Mouse (Mus musculus): ENCODE results near the gene Actn4. TPM values are rescaled to one million over a fixed set of nuclear protein-coding genes. Genes with fewer than 3 reads are reported as not detected.

Gene Actn4
- 93.9 TPM for polyA plus RNA-seq (2014; fragmentation: Illumina TruSeq; extraction: RNeasy Lipid Tissue Mini Kit (QIAGEN cat#74804); ENCODE audit: insufficient read depth, low read depth, low replicate concordance)

GRCm38 (mm10) chr7:28961927-28962670, at the start of gene Actn4:
Gene Actn4 (minus strand): TSS chr7:28962340.

GRCm38 (mm10) chr7:28981651-28982273, 19.6 kb upstream of the Actn4 start, which contains the start of the genes Eif3k and Map4k1:
Gene Eif3k (minus strand): TSS chr7:28981864.
Gene Map4k1 (plus strand): TSS chr7:28982050.

GRCm38 (mm10) chr7:28881199-28881598, 80.9 kb downstream of the Actn4 start, which contains the start of gene Capn12:
Gene Capn12 (plus strand): TSS chr7:28881422.

DNA sequence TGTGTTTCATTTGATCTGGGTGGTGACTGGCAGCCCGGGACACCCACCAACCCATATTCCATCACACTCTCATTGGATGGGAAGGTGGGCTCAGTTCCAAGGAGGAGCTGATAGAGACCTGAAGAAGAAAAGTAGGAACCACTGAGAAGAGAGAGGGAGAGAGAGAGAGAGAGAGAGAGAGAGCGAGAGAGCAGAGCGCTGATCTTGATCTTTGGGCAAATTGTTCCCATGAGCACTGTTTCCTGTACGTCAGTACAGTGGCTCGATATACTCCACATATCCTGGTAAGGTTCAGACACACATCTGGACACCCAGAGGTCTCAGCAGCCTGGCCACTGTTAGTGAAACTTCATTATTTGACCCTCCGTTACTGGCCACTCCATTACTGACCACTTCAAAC, 98.6 kb downstream of the Actn4 start, which contains the start of gene Lgals7:
TSS of gene Lgals7 (plus strand) at position 314 of the 400 bp plus-strand sequence.

Other genes starting within 250 kb of the Actn4 start
- 2.8 TPM for gene Fbxo17, start 245.5 kb downstream of the Actn4 start, polyA plus RNA-seq (2014; fragmentation: Illumina TruSeq; extraction: RNeasy Lipid Tissue Mini Kit (QIAGEN cat#74804); ENCODE audit: insufficient read depth, low read depth, low replicate concordance)
- 66.0 TPM for gene Mrps12, start 220.5 kb downstream of the Actn4 start, polyA plus RNA-seq (2014; fragmentation: Illumina TruSeq; extraction: RNeasy Lipid Tissue Mini Kit (QIAGEN cat#74804); ENCODE audit: insufficient read depth, low read depth, low replicate concordance)
- gene Sars2, start 220.3 kb downstream of the Actn4 start, polyA plus RNA-seq (2014; fragmentation: Illumina TruSeq; extraction: RNeasy Lipid Tissue Mini Kit (QIAGEN cat#74804); ENCODE audit: insufficient read depth, low read depth, low replicate concordance): 3.8 TPM
- gene Ccer2, start 206.2 kb downstream of the Actn4 start, polyA plus RNA-seq (2014; fragmentation: Illumina TruSeq; extraction: RNeasy Lipid Tissue Mini Kit (QIAGEN cat#74804); ENCODE audit: insufficient read depth, low read depth, low replicate concordance): not detected
- gene Sirt2, start 195.6 kb downstream of the Actn4 start, polyA plus RNA-seq (2014; fragmentation: Illumina TruSeq; extraction: RNeasy Lipid Tissue Mini Kit (QIAGEN cat#74804); ENCODE audit: insufficient read depth, low read depth, low replicate concordance): 47.9 TPM
- gene Nfkbib, start 194.8 kb downstream of the Actn4 start, polyA plus RNA-seq (2014; fragmentation: Illumina TruSeq; extraction: RNeasy Lipid Tissue Mini Kit (QIAGEN cat#74804); ENCODE audit: insufficient read depth, low read depth, low replicate concordance): 29.6 TPM
- 16.0 TPM for gene Rinl, start 173.4 kb downstream of the Actn4 start, polyA plus RNA-seq (2014; fragmentation: Illumina TruSeq; extraction: RNeasy Lipid Tissue Mini Kit (QIAGEN cat#74804); ENCODE audit: insufficient read depth, low read depth, low replicate concordance)
- 124 TPM for gene Hnrnpl, start 153.8 kb downstream of the Actn4 start, polyA plus RNA-seq (2014; fragmentation: Illumina TruSeq; extraction: RNeasy Lipid Tissue Mini Kit (QIAGEN cat#74804); ENCODE audit: insufficient read depth, low read depth, low replicate concordance)
- 181 TPM for gene Ech1, start 137.1 kb downstream of the Actn4 start, polyA plus RNA-seq (2014; fragmentation: Illumina TruSeq; extraction: RNeasy Lipid Tissue Mini Kit (QIAGEN cat#74804); ENCODE audit: insufficient read depth, low read depth, low replicate concordance)
- 7.3 TPM for gene Lgals4, start 128.5 kb downstream of the Actn4 start, polyA plus RNA-seq (2014; fragmentation: Illumina TruSeq; extraction: RNeasy Lipid Tissue Mini Kit (QIAGEN cat#74804); ENCODE audit: insufficient read depth, low read depth, low replicate concordance)
- 4.1 TPM for gene Lgals7, start 98.5 kb downstream of the Actn4 start, polyA plus RNA-seq (2014; fragmentation: Illumina TruSeq; extraction: RNeasy Lipid Tissue Mini Kit (QIAGEN cat#74804); ENCODE audit: insufficient read depth, low read depth, low replicate concordance)
- gene Capn12, start 80.9 kb downstream of the Actn4 start, polyA plus RNA-seq (2014; fragmentation: Illumina TruSeq; extraction: RNeasy Lipid Tissue Mini Kit (QIAGEN cat#74804); ENCODE audit: insufficient read depth, low read depth, low replicate concordance): 0.07 TPM
- 297 TPM for gene Eif3k, start 19.5 kb upstream of the Actn4 start, polyA plus RNA-seq (2014; fragmentation: Illumina TruSeq; extraction: RNeasy Lipid Tissue Mini Kit (QIAGEN cat#74804); ENCODE audit: insufficient read depth, low read depth, low replicate concordance)
- 16.5 TPM for gene Map4k1, start 19.7 kb upstream of the Actn4 start, polyA plus RNA-seq (2014; fragmentation: Illumina TruSeq; extraction: RNeasy Lipid Tissue Mini Kit (QIAGEN cat#74804); ENCODE audit: insufficient read depth, low read depth, low replicate concordance)
- 0.08 TPM for gene Ryr1, start 162.8 kb upstream of the Actn4 start, polyA plus RNA-seq (2014; fragmentation: Illumina TruSeq; extraction: RNeasy Lipid Tissue Mini Kit (QIAGEN cat#74804); ENCODE audit: insufficient read depth, low read depth, low replicate concordance)
- gene Rasgrp4, start 172.5 kb upstream of the Actn4 start, polyA plus RNA-seq (2014; fragmentation: Illumina TruSeq; extraction: RNeasy Lipid Tissue Mini Kit (QIAGEN cat#74804); ENCODE audit: insufficient read depth, low read depth, low replicate concordance): 5.1 TPM
- gene Fam98c, start 193.9 kb upstream of the Actn4 start, polyA plus RNA-seq (2014; fragmentation: Illumina TruSeq; extraction: RNeasy Lipid Tissue Mini Kit (QIAGEN cat#74804); ENCODE audit: insufficient read depth, low read depth, low replicate concordance): 23.6 TPM
- gene Ggn, start 207.9 kb upstream of the Actn4 start, polyA plus RNA-seq (2014; fragmentation: Illumina TruSeq; extraction: RNeasy Lipid Tissue Mini Kit (QIAGEN cat#74804); ENCODE audit: insufficient read depth, low read depth, low replicate concordance): 0.64 TPM
- gene Spred3, start 208.1 kb upstream of the Actn4 start, polyA plus RNA-seq (2014; fragmentation: Illumina TruSeq; extraction: RNeasy Lipid Tissue Mini Kit (QIAGEN cat#74804); ENCODE audit: insufficient read depth, low read depth, low replicate concordance): 0.83 TPM
- gene Psmd8, start 218.4 kb upstream of the Actn4 start, polyA plus RNA-seq (2014; fragmentation: Illumina TruSeq; extraction: RNeasy Lipid Tissue Mini Kit (QIAGEN cat#74804); ENCODE audit: insufficient read depth, low read depth, low replicate concordance): 134 TPM